Mouse (Mus musculus): ENCODE data around the gene Snrnp70. TPM values are rescaled to one million over a fixed set of nuclear protein-coding genes. Genes with fewer than 3 reads are reported as not detected.
"Not testable (repeated sequence)": the region's sequence is repeated elsewhere in the genome, so short reads cannot be mapped to it uniquely, and the experiment has no call there.

Snrnp70 gene
- polyA plus RNA-seq, 1 experiment from 2014 or later, result 305 TPM

DNA sequence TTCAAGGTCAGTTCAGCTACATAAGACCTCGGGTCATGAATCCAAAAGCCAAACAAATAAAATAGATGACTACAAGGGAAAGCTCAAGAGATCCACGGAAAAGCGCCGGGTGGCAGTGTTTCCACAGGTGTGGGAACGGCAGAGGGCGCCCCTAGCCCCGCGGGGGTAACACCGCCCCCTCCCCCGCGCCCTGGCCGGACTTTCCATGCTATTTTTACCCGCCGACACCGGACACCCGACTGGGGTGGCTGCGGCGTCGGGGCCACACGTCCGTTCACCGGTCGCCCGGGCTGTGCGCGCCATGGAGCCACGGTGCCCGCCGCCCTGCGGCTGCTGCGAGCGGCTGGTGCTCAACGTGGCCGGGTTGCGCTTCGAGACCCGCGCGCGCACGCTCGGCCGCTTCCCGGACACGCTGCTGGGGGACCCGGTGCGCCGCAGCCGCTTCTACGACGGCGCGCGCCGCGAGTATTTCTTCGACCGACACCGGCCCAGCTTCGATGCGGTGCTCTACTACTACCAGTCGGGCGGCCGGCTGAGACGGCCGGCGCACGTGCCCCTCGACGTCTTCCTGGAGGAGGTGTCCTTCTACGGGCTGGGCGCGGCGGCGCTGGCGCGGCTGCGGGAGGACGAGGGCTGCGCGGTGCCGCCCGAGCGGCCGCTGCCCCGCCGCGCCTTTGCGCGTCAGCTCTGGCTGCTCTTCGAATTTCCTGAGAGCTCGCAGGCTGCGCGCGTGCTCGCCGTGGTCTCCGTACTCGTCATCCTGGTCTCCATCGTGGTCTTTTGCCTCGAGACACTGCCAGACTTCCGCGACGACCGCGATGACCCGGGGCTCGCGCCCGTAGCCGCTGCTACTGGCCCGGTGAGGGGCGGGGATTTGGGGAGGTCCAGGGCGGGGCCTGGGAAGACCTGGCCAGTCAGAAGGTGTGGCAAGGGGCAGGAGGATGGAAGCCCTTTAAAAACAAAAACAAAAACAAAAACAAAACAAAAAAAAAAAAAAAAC, 10.9 kb upstream of the Snrnp70 start:
- no peak for DNase-seq (ENCODE audit: low spot score)
- peaks cover 8% of the 10 kb centered on the region for H3K4me1 ChIP-seq
- peak overlapping the region; percentile 27; the same call in 1 of the 2 replicates for H3K27ac ChIP-seq
- H3K4me3 ChIP-seq, result peak overlapping the region; percentile 44
- peaks cover 68% of the 10 kb centered on the region for H3K27me3 ChIP-seq (ENCODE audit: low read depth, poor library complexity, severe bottlenecking)
- H3K36me3 ChIP-seq, result no peaks in the 10 kb centered on the region
- WGBS, result 3% methylated on average over 114 of the region's 114 CpGs
- no peaks in the 10 kb centered on the region for H3K9me3 ChIP-seq (replicated peaks)

DNA sequence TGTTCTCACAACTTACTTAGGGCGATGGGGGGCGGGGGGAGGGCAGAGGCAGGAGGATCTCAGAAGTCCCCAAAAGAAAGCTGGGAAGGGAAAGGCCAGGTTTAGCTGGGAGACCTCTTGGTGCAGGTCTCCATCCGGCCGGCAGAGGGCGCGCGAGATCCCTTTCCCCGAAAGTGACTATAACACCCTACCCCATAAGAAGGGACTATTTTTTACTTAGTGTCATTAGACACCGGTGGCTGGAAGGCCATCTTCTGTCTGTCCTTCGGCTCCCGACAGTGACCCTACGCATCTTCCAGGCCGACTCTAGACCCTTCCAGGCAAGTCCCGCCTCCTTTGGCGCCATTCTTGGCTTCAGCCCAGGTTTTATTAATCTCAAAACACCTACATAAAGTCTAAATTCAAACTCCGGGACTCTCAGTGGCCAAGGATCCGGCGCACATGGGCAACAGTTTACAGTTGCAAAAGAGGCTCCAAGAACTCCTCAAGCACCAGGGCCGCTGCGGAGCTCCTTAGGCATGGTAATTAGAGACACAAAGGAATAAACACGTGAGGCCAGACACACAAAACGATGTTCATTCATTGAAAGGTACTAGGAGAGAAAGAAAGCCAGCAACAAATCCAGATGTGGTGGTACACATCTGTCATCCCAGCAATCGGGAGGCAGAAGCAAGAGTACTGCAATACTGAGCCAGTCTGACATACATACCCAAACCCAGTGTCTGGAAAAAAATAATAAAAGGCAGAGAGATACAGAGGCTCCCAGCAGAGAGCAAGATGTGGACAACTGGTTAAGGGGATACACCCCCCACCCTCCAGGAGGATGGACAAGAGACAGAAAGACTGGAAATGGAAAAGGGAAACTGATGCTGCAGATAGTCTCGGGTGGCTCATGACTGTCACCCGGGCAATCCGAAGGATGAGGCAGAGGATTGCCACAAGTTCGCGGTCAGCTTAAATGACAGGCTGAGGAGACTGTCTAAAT, 9.8 kb upstream of the Snrnp70 start, which contains the start of gene Kcna7:
TSS of gene Kcna7 (plus strand) at position 563 of the 985 bp plus-strand sequence.
- peaks cover 57% of the 10 kb centered on the region for H3K27me3 ChIP-seq (ENCODE audit: low read depth, poor library complexity, severe bottlenecking)

DNA sequence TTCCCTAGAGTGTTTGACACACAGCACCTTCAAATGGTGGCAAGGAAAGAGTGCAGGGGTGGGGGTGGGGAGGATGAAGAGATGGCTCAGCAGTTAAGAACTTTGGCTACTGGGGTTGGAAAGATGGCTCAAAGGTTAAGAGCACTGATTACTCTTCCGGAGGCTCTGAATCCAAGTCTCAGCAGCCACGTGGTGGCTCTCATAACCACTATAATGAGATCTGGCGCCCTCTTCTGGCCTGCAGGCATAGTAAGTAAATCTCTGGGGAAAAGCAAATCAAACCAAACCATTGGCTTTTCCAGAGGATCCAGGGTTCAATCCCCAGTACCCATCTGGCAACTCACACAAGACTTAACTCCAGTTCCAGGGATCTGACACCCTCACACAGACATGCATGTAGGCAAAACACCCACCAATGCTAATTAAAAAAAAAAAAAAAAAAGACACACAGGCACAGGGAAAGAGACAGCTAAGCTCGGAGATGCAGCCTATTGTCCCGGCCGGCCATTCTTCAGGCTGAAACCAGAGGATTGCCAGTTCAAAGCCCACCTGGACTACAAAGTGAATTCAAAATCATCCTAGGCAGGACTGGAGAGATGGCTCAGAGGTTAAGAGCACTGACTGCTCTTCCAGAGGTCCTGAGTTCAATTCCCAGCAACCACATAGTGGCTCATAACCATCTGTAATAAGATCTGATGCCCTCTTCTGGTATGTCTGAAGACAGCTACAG, 8.2 kb upstream of the Snrnp70 start:
- peak; percentile 78 for DNase-seq (ENCODE audit: low spot score)
- 46% methylated on average over 6 of the region's 6 CpGs for WGBS
- no peak overlapping the region for H3K4me3 ChIP-seq
- H3K27ac ChIP-seq, result no peak overlapping the region
- peaks cover 8% of the 10 kb centered on the region for H3K4me1 ChIP-seq
- no peaks in the 10 kb centered on the region for H3K36me3 ChIP-seq
- H3K9me3 ChIP-seq (replicated peaks), result no peaks in the 10 kb centered on the region
- peaks cover 40% of the 10 kb centered on the region for H3K27me3 ChIP-seq (ENCODE audit: low read depth, poor library complexity, severe bottlenecking)

More for the DNA sequence above, 9.8 kb upstream of the Snrnp70 start, which contains the start of gene Kcna7:
- peak; percentile 83 for DNase-seq (ENCODE audit: low spot score)
- Histone ChIP-seq H3K4me1 (peaks cover 8% of the 10 kb centered on the region), H3K4me3 (peak within 1 kb of the TSS; percentile 44), H3K27ac (peak within 1 kb of the TSS; percentile 27; the same call in 1 of the 2 replicates), H3K9me3 (replicated peaks) (no peaks in the 10 kb centered on the region), H3K36me3 (no peaks in the 10 kb centered on the region)
- 15% methylated on average over 28 of the region's 28 CpGs for WGBS

DNA sequence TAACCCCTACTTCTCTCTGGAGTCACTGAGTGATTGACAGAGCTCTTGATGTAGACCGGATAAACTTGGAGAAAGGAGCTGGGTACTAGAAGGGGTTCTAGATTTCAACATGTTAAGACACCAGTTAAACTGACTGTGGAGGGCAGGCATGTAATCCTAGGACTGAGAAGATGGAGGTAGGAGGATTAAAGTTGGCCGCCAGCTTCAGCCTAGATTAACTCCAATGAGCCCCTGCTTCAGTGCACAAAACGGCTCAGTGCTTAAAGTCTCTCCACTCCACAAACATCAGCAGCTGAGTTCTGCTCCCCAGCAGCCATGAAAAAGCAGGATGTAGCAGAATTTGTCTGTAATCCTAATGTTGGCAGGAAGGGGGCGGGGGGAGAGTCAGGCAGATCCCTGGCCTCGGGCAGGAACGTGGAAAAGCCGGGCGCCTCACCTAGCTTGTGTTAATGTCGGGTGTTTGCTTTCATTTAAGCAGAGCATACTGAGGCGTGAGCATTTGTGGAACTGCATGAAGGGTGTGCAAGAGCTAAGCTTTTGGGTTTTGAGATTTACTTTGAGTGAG, 6.1 kb upstream of the Snrnp70 start:
- Histone ChIP-seq H3K27me3 (ENCODE audit: low read depth, poor library complexity, severe bottlenecking) (peaks cover 19% of the 10 kb centered on the region), H3K36me3 (no peaks in the 10 kb centered on the region), H3K4me1 (peaks cover 6% of the 10 kb centered on the region), H3K4me3 (no peak overlapping the region), H3K9me3 (replicated peaks) (no peaks in the 10 kb centered on the region), H3K27ac (no peak overlapping the region)
- no peak for DNase-seq (ENCODE audit: low spot score)
- 79% methylated on average over 10 of the region's 10 CpGs for WGBS

DNA sequence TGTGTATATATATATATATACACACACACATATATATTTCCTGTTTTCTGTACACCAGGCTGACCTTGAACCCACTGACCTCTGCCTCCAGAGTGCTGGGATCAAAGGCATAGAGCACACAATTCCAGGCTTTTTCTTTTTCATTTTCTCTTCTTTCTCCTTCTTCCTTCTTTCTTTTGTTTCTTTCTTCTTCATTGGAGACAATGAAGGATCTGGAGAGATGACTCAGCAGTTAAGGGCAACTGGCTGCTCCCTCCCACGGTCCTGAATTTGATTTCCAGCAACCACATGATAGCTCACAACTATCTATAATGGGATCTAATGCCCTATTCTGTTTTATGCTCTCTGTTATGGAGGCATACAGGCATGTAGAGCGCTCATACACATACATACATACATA, 1.2 kb upstream of the Snrnp70 start:
- no peak overlapping the region for H3K4me3 ChIP-seq
- WGBS, result 81% methylated on average over 2 of the region's 2 CpGs
- H3K4me1 ChIP-seq, result peaks cover 18% of the 10 kb centered on the region

DNA sequence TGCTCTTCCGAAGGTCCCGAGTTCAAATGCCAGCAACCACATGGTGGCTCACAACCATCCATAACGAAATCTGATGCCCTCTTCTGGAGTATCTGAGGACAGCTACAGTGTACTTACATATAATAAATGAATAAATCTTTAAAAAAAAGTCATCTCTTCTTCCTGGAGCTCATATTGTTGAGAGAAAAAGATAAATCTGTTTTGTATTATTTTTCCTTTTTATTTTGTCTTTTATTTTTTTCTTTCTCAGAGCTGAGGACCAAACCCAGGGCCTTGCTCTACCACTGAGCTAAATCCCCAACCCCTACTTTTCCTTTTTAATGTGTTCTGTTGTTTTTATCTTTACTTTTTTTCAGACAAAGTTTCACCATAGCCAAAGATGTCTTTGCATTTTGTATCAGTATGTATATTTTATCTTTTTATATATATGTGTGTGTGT, 814 bp upstream of the Snrnp70 start:
- Histone ChIP-seq H3K36me3 (peaks cover 33% of the 10 kb centered on the region), H3K4me3 (peak overlapping the region; percentile 87), H3K4me1 (peaks cover 18% of the 10 kb centered on the region), H3K27ac (peak overlapping the region; percentile 98; the same call in 1 of the 2 replicates)
- not testable (repeated sequence) for H3K27me3 ChIP-seq (ENCODE audit: low read depth, poor library complexity, severe bottlenecking); DNase-seq (ENCODE audit: low spot score); H3K9me3 ChIP-seq (replicated peaks)
- WGBS, result 6% methylated on average over 3 of the region's 3 CpGs

More for the DNA sequence above, 1.2 kb upstream of the Snrnp70 start:
- Histone ChIP-seq H3K27ac (no peak overlapping the region), H3K27me3 (ENCODE audit: low read depth, poor library complexity, severe bottlenecking) (no peaks in the 10 kb centered on the region), H3K9me3 (replicated peaks) (no peaks in the 10 kb centered on the region), H3K36me3 (peaks cover 28% of the 10 kb centered on the region)
- DNase-seq (ENCODE audit: low spot score), result no peak

DNA sequence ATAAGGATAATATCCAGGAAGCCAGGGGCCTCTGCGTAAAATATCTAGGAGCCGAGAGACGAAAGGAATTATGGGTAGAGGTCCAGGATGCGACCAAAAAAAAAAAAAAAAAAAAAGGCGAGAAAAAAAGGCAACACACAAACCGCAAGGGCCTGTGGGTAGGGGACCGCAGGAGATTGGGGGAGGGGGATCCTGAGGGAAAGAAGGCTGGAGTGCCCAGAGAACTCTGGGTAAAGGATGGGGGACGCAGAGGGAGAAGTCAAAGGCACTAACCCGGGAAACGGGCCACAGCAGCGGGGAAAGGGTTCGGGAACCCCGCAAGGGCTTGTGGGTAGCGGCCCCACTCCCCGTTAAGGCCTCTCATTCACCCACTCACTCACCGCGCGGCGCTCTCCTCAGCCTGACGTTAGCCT, 407 bp downstream of the Snrnp70 start:
- Histone ChIP-seq H3K27ac (peak overlapping the region; percentile 98), H3K4me3 (peak overlapping the region; percentile 87)
- 0% methylated on average over 19 of the region's 20 CpGs for WGBS

DNA sequence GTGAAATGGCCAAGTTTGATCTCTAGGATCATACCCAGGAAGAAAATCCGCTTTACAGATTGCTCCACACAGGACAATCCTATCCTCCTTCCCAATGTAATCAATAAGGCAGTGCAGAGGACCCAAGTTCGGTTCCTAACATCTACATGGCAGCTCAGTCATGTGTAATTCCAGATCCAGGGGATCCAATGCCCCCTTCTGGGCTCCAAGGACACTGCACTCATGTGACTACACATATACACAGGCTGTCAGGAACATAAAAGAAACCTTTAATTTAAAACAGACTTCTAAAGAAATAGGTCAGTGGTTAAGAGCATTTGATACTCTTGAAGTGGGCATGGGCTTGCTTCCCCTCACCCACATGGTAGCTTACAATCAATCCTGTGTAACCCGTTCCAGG, 9.5 kb downstream of the Snrnp70 start:
- Histone ChIP-seq H3K9me3 (replicated peaks) (no peaks in the 10 kb centered on the region), H3K36me3 (peaks cover 100% of the 10 kb centered on the region), H3K4me3 (no peak overlapping the region), H3K27ac (no peak overlapping the region), H3K27me3 (ENCODE audit: low read depth, poor library complexity, severe bottlenecking) (no peaks in the 10 kb centered on the region), H3K4me1 (no peaks in the 10 kb centered on the region)
- WGBS, result 83% methylated on average over 3 of the region's 3 CpGs
- no peak for DNase-seq (ENCODE audit: low spot score)

More for the DNA sequence above, 407 bp downstream of the Snrnp70 start:
- no peaks in the 10 kb centered on the region for H3K9me3 ChIP-seq (replicated peaks)
- peaks cover 18% of the 10 kb centered on the region for H3K4me1 ChIP-seq
- DNase-seq (ENCODE audit: low spot score), result no peak
- peaks cover 44% of the 10 kb centered on the region for H3K36me3 ChIP-seq
- no peaks in the 10 kb centered on the region for H3K27me3 ChIP-seq (ENCODE audit: low read depth, poor library complexity, severe bottlenecking)

DNA sequence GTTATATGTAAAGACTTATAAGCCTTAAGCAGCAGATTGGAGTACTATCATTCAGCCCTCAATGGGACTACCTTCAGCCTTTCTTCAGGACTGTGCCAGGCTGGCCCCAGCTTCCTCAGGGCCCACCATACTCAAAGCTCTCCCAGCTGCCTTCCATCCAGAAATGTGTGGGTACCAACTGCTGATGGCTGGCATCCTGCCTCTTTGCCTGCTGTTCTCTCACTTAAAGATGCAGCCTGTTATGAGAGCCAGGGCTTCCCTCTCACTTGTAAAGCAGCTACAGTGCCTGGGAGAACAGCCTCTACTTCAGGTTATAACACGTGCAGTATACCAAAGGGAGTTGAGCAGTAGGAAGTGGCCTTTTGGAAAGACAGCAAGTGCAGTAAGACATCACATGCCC, 19.5 kb downstream of the Snrnp70 start:
- Histone ChIP-seq H3K9me3 (replicated peaks) (no peaks in the 10 kb centered on the region), H3K36me3 (peaks cover 94% of the 10 kb centered on the region), H3K4me3 (no peak overlapping the region), H3K27ac (no peak overlapping the region), H3K4me1 (peaks cover 6% of the 10 kb centered on the region), H3K27me3 (ENCODE audit: low read depth, poor library complexity, severe bottlenecking) (no peaks in the 10 kb centered on the region)
- DNase-seq (ENCODE audit: low spot score), result no peak
- WGBS, result 92% methylated on average over 1 of the region's 1 CpGs

DNA sequence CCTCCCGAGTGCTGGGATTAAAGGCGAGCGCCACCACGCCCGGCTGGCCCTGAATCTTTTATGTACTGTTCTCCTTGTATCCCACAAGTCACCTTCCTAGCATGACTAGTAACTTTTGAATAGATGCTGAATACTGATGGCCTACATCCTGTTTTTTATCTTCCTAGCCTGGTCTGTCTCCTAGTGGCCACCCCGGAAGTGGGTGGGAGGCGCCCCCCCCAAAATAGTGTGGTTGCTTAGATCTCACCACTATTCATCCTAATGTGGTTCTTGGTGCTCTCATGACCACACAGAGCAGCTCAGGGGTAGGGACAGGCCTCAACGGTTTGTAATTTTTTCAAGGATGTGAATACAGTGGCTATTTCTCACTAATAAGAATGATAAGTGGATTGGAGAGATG, 20.9 kb downstream of the Snrnp70 start:
- H3K27me3 ChIP-seq (ENCODE audit: low read depth, poor library complexity, severe bottlenecking), result peaks cover 10% of the 10 kb centered on the region
- peaks cover 81% of the 10 kb centered on the region for H3K36me3 ChIP-seq
- no peak for DNase-seq (ENCODE audit: low spot score)
- H3K4me1 ChIP-seq, result peaks cover 20% of the 10 kb centered on the region
- no peak overlapping the region for H3K27ac ChIP-seq
- H3K9me3 ChIP-seq (replicated peaks), result no peaks in the 10 kb centered on the region
- 95% methylated on average over 8 of the region's 8 CpGs for WGBS
- H3K4me3 ChIP-seq, result no peak overlapping the region

DNA sequence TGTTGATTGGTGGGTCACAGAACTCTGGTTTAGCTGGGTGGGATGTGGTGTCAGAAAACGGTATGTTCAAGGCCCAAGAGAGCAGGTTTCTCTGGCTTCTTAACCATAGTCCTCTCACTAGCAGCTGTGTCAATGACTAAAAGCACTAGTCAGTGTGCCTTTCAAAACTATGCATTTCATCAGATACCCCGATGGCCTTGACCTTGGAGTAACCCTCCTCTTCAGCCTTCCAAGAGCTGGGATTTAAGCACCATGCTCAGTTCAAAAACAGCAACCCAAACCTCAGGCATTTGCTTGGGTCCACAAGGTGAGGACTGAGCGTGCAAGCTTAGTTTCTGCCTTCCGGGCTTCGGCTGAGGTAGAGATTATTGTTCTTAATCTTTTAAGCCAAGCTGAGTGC, 23.2 kb downstream of the Snrnp70 start:
- peaks cover 30% of the 10 kb centered on the region for H3K27me3 ChIP-seq (ENCODE audit: low read depth, poor library complexity, severe bottlenecking)
- H3K36me3 ChIP-seq, result peaks cover 59% of the 10 kb centered on the region
- WGBS, result 88% methylated on average over 5 of the region's 5 CpGs

More for the DNA sequence above, 23.2 kb downstream of the Snrnp70 start:
- DNase-seq (ENCODE audit: low spot score), result no peak
- H3K27ac ChIP-seq, result no peak overlapping the region
- peaks cover 29% of the 10 kb centered on the region for H3K4me1 ChIP-seq
- H3K9me3 ChIP-seq (replicated peaks), result no peaks in the 10 kb centered on the region
- H3K4me3 ChIP-seq, result no peak overlapping the region

Data from limb, embryonic 10.5 days (tissue).